Mouse (Mus musculus): ENCODE data around the gene E030030I06Rik. TPM values are rescaled to one million over a fixed set of nuclear protein-coding genes. Genes with fewer than 3 reads are reported as not detected.

E030030I06Rik gene
- polyA plus RNA-seq (2017; shearing (Covaris generic)), result 20.2 TPM

DNA sequence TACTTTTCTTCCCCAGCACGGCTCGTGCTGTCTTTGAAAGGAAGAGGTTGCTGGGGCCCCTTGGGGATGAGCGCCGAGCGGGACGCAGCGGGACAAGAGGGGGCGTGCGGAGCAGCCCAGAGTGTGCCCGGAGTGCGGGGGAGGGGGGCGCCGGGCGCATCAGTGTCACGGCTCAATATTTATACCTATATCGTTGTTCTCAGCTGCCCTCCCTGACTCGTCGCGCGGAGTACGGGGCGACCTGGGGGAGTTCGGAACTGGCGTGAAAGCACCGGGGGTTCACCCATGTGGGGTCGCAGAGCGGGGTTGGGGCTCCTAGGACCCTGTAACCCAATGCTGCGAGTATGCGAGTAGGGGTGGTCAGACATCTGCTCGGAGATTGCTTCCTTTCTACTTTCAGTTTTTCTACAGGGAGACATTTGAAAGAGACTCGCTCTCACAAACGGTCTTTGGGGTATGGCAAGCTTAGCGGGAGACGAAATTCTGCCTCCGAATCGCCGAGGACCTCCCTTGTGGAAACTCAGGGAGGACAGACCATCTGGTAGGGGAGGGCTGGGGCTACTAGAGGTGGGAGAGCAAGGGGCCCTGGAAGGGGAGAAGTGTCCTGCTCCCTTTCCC, at the start of gene E030030I06Rik:
TSS of gene E030030I06Rik (minus strand) at position 198 of the 618 bp plus-strand sequence.

DNA sequence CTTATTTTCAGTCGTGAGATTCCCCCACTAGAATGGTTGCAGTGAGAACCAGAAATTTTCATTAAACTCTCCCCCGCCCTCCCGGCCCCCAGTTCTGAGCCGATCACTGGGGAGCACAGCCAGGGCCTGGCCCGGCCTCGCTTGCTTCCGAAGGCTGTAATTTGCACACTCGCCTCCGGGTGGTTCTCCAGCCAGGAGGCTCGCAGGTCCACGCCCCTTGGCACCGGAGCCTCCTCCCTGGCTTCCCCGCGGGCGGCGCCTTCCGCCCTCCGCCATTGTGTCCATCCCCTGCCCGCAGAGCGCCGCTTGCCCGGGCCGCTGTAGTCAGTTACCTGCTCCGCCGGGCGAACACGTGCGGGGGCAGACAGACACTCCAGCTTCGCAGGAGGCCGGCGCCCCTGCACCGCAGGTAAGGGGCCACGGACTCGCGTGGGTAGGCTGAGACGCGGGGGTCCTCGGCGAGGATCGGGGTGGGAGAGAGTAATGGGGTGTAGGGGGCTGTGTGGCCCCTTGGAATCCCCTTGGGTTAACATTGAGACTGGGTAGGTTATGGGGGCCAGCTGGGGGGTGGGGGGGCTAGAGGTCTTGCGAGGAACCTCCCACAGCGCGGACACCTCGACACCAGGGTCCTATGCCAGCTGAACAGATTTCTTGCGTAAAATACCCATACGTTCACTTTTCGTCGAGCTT, 9.4 kb upstream of the E030030I06Rik start, which contains the start of the genes Raet1e and H60b:
TSS of gene Raet1e (plus strand) at position 260 of the 690 bp plus-strand sequence.
TSS of gene H60b (plus strand) at position 277 of the 690 bp plus-strand sequence.

DNA sequence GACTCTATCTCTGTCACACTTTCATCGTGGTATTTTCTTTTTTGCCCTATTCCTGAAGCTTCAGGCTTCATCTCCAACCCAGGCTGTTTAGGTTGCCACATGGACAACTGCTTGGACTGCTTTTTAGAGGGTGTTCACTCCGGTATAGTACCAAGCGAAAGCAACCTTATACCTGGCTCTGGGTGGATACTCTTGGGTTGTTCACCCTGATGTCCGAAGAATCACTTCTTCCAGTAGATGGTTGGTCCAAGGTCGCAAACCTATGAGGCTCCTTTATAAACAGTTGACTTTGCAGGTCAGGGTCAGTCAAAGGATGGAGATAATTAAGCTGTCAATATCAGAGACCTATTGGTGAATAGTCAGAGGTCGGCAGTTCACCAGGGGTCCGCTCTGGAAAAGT, 81.1 kb downstream of the E030030I06Rik start, which contains the start of gene 4930444G20Rik:
TSS of gene 4930444G20Rik (minus strand) at position 101 of the 400 bp plus-strand sequence.

Other genes starting within 250 kb of the E030030I06Rik start
- gene 4930444G20Rik, start 81.2 kb downstream of the E030030I06Rik start, polyA plus RNA-seq (2017; shearing (Covaris generic)), result not detected
- 0.17 TPM for gene Raet1e, start 9.3 kb upstream of the E030030I06Rik start, polyA plus RNA-seq (2017; shearing (Covaris generic))
- gene H60b, start 9.3 kb upstream of the E030030I06Rik start, polyA plus RNA-seq (2017; shearing (Covaris generic)), result 8.6 TPM
- gene Raet1d, start 211.3 kb upstream of the E030030I06Rik start, polyA plus RNA-seq (2017; shearing (Covaris generic)), result 0.50 TPM

All from activated CD4-positive, CD25-positive, alpha-beta regulatory T cell, adult 9 weeks (primary cell).